Mouse (Mus musculus): ENCODE results near the gene Rac3.

Rac3 gene

GRCm38 (mm10) chr11:120704486-120705325 is 16.6 kb upstream of the Rac3 start:
- no peak for DNase-seq (ENCODE audit: low read depth in 1 of 2, low spot score in 2 of 2)

GRCm38 (mm10) chr11:120706120-120706519 is 15.2 kb upstream of the Rac3 start:
- no peak for DNase-seq (ENCODE audit: low read depth in 1 of 2, low spot score in 2 of 2)

DNA sequence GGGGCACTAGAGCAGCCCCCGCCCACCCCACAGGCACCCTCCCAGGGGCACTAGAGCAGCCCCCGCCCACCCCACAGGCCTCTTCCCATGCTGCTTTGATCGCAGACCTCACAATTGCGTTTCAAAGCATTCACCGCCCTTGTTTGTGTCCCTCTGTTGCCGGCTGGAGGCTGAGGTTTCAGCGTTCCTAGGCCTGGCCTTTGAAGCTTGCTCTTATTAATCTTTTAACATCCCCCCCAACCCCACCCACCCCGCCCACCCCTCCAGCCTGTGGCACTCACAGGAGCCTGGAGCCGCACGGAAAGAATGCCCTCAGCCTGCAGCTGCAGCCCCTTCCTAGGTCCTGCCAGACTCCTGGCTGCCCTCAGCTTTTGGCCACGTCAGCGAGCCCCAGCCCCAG is 14.0 kb upstream of the Rac3 start:
- no peak for DNase-seq (ENCODE audit: low read depth in 1 of 2, low spot score in 2 of 2)

GRCm38 (mm10) chr11:120707969-120708368 is 13.3 kb upstream of the Rac3 start:
- DNase-seq (ENCODE audit: low read depth in 1 of 2, low spot score in 2 of 2) = no peak

- DNase-seq (ENCODE audit: low read depth in 1 of 2, low spot score in 2 of 2) = no peak
Observed at GRCm38 (mm10) chr11:120709551-120709950, 11.7 kb upstream of the Rac3 start.

- no peak for DNase-seq (ENCODE audit: low read depth in 1 of 2, low spot score in 2 of 2)
Observed at GRCm38 (mm10) chr11:120710672-120711071, 10.6 kb upstream of the Rac3 start.

GRCm38 (mm10) chr11:120711980-120712604 is 9.2 kb upstream of the Rac3 start:
- no peak for DNase-seq (ENCODE audit: low read depth in 1 of 2, low spot score in 2 of 2)

DNA sequence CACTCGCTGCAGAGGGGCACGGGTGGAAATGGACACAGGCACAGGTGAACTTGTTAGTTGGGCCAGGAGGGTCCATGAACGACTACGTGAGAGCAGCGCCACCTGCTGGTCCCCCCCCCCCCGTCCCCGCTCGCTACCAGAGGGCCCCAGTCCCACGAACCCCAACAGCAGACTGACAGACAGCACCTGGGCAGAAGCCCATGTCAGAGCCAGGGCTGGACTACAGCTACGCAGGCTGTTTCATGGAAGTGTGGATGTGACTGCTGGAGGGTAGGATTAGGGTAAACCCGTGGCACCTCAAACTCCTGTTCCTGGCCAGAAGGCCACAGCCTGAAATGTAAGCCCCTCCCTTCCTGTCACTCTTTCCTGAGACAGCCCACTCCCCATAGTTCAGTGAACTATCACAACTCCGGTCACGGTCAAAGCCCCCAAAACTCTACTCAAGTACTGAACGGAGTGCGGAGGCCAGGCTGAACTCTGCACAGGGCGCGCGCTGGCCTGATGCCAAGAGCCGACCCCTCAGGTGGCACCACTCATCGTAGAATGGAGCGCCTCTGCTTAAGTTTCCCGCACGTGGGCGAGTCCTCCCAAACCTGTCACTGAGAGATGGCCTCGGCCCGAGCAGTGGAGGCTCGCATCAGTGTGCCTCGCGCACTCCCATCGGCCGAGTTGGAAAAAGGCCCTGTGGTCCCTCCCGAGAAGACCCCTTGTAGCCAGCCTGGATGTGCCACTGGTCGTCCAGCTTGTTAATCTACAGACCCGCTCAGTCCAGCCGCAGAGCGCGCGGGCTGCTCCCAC is 8.3 kb upstream of the Rac3 start:
- DNase-seq (ENCODE audit: low read depth in 1 of 2, low spot score in 2 of 2) = no peak

DNA sequence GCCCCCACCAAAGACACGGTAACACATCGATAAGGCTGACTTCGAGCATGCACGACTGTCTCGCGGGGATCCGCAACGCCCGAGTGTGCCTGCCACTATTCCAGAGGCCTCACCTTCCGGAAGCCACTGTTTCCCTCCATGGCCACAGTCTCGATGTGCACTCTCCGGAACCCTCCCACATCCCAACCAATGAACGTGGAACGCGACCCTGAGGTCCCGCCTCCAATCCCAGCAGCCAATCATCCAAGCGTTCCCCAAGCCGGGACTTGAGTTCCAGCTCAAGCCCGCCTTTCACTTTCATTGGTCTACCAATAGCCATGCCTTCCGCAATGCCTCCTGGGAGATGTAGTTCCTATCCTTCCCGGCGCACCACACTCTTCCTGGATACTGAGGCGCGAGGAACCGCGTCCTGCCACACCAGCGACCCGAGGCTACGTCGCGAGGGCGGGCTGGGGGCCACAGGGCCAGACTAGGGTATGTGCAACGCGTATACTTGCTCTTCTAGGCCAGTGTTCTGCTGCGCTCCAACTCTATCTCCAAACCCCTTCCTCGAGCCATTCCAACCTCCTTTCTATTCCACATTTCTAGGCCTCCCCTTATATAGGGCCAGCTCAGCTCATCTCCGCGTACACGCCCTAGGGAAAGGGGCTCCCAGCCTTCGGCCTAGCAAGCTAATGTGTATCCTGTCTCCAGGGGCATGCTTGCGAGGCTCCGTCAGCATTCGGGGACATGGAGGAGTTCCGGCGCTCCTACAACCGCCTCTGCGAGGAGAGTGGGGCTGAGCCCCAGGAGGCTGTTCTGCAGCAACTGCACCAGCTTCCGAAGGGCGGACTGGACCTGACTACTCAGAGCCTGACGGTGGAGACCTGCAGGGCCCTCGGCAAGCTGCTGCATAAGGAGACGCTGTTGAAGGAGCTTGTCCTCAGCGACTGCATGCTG is 7.4 kb upstream of the Rac3 start, which contains the start of the genes Cenpx and Lrrc45:
TSS of gene Cenpx (minus strand) at position 159 of the 939 bp plus-strand sequence.
TSS of gene Lrrc45 (plus strand) at position 346 of the 939 bp plus-strand sequence.
- peak; percentile 92 for DNase-seq (ENCODE audit: low read depth in 1 of 2, low spot score in 2 of 2)

- DNase-seq (ENCODE audit: low read depth in 1 of 2, low spot score in 2 of 2) = no peak
Observed at GRCm38 (mm10) chr11:120714546-120714945, 6.7 kb upstream of the Rac3 start.

DNA sequence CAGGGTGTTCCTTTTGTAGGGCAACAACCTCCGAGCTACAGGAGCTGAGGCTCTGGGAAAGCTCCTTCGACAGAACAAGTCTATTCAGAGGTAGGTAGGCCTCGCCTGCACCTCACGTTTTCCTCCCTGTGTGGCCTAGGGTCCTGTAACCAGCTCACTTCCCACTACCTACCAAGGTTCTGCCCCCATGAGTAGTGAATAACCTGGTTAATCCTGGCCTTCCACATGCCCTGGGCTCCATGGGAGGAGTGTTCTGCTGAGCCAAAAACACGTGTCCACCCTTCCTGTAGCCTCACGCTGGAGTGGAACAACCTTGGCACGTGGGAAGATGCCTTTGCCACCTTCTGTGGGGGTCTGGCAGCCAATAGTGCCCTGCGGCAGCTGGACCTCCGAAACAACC is 6.1 kb upstream of the Rac3 start:
- no peak for DNase-seq (ENCODE audit: low read depth in 1 of 2, low spot score in 2 of 2)

- DNase-seq (ENCODE audit: low read depth in 1 of 2, low spot score in 2 of 2) = no peak
Observed at GRCm38 (mm10) chr11:120719242-120719641, 2.0 kb upstream of the Rac3 start.

DNA sequence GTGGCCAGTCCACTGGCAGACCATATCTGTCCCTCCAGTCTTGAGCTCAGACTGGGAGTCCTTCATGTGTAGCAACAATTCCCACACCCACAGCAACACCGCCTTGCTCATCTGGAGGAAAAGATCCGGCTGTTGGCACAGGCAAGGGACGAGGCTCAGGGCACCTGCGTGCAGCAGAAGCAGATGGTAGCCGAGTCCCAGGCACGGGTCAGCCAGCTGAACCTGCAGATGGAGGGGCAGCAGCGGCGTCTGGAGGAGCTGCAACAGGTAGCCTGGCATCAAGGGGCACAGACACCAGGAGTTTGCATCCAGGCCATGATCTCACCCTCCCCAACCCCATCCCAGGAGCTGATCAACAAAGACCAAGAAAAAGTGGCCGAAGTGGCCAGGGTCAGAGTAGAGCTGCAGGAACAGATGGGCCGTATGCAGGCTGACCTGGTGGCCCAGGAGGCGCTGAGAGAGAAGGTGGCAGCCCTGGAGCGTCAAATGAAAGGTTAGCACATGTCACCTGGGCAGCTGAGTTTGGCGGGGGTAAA is 1.4 kb upstream of the Rac3 start:
- DNase-seq (ENCODE audit: low read depth in 1 of 2, low spot score in 2 of 2) = no peak

DNA sequence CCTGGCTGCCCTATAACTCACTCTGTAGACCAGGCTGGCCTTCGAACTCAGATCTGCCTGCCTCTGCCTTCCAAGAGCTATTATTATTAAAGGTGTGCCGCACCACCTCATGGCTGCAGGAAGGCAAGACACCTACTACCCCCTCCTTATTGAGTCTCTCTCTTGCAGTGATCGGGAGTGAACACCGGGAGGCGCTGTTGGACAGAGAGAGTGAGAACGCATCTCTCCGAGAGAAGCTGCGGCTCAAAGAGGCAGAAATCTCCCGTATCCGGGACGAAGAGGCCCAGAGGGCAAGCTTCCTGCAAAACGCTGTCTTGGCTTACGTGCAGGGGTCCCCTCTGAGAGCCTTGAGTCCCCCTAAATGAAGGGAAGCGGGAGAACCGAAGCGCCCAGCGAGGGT is 820 bp upstream of the Rac3 start:
- peak; percentile 77 to 83 for DNase-seq (ENCODE audit: low read depth in 1 of 2, low spot score in 2 of 2)

GRCm38 (mm10) chr11:120722067-120722630 is 879 bp downstream of the Rac3 start:
- no peak for DNase-seq (ENCODE audit: low read depth in 1 of 2, low spot score in 2 of 2)

- no peak for DNase-seq (ENCODE audit: low read depth in 1 of 2, low spot score in 2 of 2)
Observed at GRCm38 (mm10) chr11:120722761-120723382, 1.6 kb downstream of the Rac3 start.

GRCm38 (mm10) chr11:120723509-120723908 is 2.2 kb downstream of the Rac3 start:
- no peak for DNase-seq (ENCODE audit: low read depth in 1 of 2, low spot score in 2 of 2)

GRCm38 (mm10) chr11:120726243-120727168 is 5.2 kb downstream of the Rac3 start:
- DNase-seq (ENCODE audit: low read depth in 1 of 2, low spot score in 2 of 2) = no peak
